Mouse (Mus musculus) kidney, postnatal 25 days (tissue): Measurements from ENCODE around the gene Id3.

Experiments
- DNase-seq, 2 experiments: peaks; one replicate each; pipeline ENCODE4 v3.0.0; 2021; ENCODE audit warnings: mixed read lengths in 2 of 2

Id3 gene

DNA sequence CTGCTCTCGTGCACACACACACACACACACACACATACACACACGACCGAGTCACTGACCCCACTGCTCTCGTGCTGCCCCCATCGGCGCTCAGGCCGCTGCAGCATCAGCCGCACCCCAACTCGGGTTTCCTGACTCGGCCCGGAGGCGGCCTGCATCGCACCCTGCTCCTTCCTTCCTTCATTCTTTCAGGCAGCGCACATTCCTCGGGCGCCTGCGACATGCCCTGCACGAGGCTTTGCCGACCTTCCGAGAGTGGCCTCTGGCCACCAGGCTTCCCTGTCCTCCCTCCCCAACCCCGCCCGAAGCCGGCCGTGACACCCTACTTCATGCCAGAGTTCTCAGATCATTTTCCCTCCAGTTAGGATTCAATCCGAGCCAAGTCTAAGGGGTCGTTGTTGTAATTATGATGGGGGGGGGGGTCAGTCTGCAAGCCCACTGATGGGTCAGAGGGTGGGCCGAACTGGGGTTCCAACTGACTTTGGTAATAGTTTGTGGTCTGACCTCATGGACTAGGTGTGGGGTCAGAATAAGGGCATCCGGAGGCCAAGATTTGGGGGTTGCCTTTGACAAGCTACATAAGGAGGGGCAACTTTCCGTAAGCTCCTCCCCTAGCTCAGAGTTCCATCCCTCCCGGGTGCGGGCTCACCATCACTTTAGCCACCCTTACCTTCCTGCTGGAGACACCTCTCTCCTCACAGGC lies 5.2 kb downstream of the Id3 start:
- peak; percentile 72 to 91 for DNase-seq

DNA sequence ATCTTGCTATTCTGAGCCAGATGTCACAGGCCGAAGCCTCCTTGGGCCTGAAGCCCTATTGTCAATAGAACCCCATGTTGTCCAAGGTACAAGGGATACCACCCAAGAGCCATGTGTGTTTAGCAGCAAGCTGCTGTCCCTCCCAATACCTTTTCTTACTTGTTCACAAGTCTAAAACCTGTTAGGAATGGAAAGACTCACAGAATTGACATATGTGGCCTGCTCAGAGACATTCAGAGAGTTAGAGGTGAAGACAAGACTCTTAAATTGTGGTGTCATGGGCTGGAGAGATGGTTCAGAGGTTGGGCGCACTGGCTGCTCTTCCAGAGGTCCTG lies 5.7 kb downstream of the Id3 start:
- DNase-seq, result no peak

DNA sequence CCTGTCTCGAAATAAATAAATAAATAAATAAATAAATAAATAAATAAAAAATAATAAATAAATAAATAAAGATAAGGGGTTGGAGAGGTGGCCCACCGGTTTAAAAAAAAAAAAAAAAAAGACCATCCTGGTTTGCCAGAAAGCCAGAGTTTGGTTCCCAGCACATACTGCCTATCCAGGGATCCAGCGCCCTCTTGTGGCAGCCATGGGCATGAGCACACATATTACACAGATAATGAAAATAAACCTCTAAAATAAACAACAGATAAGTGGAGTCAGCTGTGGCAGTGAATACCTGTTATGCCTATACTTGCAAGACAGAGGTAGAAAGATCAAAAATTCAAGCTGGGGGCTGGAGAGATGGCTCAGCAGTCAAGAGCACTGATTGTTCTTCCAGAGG lies 6.4 kb downstream of the Id3 start:
- DNase-seq, result peak; percentile 67 to 76

DNA sequence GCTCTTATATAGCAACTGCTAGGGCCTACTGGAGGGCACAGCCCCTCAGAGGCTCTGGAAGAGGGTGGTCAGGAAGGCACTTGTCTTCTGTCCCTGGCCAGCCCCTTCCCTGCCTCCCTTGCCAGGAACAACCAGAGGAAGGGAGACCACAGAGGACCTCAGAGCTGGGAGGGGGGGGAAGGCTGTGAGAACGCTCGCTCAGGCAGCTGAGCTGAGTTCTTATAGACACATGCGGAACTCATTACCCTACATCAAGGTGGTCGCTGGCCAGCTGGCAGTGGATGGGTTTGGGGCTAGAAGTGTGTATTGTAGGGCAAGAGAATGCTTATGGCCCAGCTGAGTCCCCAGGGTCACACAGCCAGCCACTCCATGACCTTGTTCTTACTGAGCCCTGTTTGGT lies 7.3 kb downstream of the Id3 start:
- DNase-seq, result peak in 1 of 2 experiments; percentile 41

DNA sequence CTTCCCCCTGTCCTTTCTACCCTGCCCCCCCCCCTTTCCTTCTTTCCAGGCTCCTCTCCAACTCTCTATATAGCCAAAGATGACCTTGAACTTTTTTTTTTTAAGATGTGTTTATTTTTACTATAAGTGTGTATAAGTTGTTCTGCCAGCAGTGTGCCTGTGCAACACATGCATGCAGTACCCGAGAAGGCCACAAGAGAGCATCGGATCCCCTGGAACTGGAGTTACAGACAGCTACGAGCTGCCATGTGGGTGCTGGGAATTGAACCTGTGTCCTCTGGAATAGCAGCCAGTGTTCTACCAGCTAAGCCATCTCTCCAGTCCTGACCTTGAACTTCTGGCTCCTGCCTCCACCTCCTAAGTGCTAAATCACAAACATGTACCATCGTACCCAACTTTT lies 9.5 kb downstream of the Id3 start:
- no peak for DNase-seq

DNA sequence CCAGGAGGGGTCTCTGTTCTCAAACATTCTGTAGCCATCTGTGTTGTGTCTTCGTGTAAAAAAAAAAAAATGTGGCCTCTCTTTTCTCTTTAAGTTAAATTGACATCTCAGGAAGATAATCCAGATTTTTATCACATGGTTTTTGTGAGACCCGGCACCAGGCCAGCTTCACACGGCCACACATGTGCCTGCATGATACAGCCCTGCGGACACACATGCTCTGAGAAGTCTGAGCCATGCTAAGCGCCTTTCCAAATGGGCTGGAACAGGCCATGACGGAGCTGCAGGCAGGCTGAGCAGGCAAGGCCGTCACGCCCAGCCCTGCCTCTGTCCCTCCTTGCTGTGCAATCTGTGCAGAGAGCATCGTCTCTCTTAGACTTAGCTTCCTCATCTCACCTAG lies 11.2 kb downstream of the Id3 start:
- DNase-seq, result no peak

DNA sequence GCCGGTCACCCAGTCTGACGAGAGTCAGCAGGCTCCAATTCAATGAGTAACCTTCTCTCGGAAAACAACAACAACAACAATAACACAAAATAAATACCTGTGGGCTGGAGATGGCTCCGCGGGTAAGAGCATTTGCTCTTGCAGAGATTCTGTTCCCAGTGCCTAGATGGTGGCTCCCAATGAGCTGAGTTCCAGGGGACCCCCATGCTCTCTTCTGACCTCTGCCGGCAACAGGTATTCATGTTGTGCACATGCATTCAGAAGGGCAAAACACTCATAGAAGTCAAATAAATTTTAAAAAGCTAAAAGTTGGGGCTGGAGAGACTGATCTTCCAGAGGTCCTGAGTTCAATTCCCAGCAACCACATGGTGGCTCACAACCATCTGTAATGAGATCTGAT lies 15.2 kb downstream of the Id3 start:
- peak in 1 of 2 experiments; percentile 32 for DNase-seq

DNA sequence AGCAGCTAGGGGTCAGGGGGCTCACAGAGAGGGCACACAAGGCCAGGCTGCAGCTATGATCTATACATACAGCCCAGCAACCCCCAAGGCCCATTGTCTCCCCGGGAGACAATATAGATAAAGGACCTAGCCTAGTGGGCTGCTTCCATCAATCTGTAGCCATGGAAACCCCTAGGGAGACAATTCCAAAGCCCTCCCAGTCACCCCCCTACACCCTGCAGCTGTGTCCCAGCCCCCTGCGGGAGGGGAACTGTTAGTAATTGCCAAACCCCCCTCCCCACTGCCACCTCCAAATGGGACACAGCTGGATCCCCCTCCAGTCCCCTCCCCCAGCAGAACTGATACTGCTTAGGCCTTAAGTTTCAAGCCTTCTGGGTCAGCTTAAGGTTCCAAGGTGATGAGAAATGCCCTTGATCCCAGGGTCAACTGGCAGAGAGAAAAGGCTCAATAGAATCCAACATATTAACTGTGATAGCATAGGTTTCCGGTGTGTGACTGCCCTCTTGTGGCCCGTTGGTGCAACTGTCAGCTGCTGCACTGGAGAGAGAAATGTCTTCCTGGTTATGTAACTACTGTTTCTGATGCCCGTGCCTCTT lies 16.6 kb downstream of the Id3 start:
- DNase-seq, result peak; percentile 78 to 81

DNA sequence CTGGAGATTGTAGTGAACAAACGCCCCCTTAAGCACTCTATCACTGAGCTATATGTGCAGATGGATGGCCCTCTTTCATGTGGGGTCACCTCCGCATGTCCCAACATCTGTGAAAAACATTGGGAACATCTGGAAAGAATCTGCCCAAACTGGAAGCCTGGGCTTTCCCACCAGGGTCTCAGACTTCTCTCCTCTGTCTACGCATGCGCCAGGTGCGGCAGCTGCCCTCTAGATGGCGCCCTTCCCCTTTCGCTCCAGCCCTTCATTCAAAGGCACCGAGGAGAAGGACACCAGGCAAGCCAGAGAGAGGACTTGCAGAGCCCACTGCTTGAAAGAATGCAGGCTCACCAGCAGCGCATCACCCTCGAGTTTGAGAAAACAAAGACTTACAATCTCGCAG lies 20.2 kb downstream of the Id3 start:
- peak; percentile 83 to 87 for DNase-seq

DNA sequence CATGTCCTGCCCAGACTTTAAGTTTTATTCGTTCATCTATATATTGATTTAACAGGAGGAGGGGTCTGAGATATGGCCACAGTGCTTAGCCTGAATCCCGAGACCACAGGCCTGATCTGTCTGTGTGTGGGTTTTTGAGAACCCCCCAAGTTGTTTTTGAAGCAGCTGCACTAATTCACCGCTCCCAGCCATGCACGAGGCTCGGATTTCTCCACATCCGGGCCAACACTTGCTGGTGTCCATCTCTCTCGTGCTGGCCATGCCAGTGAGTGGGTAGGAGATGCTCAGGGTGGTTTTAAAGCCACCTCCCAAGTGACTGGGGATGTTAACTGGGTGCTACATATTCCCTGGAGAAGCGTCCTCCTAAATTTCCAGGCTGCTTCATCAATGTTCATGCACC lies 21.7 kb downstream of the Id3 start:
- no peak for DNase-seq

DNA sequence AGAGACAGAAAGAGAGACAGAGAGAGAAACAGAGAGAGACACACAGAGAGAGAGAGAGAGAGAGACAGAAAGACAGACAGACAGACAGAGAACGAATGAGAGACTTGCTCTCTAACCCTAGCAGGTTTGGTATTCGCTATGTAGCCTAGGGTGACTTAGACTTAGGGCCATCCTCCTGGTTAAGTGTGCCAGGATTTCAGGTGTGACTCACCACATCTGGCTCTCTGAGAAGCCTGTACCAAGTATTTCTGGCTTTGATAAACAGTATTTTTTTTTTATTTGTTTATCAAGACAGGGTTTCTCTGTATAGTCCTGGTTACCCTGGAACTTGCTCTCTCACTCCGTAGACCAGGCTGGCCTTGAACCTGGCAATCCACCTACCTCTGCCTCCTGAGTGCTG lies 24.4 kb downstream of the Id3 start:
- no peak for DNase-seq

DNA sequence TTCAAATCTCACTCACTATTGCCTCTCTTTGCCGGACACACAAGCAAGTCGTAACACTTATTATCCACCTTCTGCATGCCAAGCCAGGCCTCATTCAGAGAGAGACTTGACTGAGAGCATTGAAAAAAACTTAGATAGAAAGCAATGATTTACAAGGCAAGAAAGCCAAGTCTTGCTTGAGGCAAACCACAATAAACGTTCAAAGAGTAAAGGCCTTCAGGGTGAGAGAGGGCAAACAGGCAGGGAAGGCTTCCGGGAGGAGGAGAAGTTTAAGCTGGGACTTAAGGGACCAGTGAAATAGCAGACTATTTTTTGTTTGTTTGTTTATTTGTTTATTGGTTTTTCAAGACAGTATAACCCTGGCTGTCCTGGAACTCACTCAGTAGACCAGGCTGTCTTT lies 27.1 kb downstream of the Id3 start:
- no peak for DNase-seq

DNA sequence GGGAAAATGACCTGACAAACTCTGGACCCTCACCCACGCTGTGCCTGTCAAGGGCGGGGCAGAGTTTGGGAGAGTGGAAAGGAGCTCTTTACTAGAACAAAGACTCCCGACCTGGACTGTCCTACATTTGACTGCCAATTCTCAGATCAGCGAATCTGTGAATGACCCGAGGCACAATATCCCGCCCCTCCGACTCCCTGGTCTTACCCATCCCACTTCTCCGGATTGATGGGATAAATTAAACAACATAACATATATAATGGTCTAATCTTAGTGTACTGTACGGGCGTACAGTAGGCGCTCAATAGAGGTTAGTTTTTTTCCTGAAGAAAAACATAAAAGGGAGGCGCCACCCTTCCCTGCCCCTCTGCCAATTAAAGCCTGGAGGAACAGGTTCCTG lies 28.2 kb downstream of the Id3 start:
- DNase-seq, result no peak

DNA sequence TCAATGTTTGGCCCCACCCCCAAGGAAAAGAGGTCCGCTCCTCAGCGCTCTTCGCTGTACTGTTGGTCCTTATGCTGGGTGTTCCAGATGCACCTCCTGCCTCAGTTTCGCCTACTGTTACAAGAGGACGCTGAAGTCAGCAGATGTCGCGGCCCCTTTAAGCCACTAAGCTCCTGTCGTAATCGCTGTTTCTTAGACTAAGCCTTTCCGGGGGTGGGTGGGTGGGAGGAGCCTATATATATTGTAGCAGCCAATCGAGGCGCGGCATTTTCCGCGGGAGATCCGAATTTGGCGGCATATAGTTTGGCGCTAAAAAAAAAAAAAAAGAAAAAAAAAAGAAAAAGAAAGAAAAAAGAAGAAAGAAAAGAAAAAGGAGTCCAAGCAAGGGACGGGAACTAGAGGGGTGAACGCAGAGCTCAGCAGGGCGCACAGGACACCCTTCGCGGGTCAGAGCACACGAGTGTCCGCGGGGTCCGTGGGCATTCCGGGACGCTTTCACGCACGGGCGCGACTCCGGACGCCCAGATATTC lies 28.8 kb downstream of the Id3 start, which contains the start of gene E2f2:
Gene E2f2, plus strand, starts transcription at position 384 of the 531 bp plus-strand sequence.
- peak; percentile 85 to 86 for DNase-seq

DNA sequence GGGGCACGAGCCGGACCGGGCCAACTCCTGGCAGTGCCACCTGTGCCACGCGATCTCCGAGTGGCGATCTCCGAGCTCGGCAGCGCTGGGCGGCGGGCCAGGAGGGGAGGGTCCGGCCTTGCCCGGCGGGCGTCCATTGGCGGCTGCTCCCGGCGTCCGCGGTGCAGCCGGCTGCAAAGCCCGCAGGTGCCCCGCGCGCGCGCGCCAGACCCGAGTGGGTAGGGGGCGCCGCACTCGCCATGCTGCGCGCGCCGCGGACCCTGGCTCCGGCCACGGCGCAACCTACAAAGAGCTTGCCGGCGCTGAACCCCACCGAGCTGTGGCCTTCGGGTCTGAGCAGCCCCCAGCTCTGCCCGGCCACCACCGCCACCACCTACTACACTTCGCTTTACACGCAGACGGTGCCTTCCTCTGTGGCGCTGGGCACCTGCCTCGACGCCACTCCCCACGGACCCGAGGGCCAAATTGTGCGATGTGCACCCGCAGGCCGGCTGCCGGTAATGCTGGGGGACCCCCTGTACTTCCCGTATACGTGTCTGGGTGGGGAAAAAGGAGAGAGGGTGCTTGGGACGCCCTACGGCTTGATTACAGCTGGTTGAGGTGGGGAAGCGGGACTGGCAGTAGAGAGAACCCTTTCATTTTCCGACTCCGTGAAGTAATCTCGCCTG lies 29.4 kb downstream of the Id3 start:
- peak; percentile 79 to 85 for DNase-seq

DNA sequence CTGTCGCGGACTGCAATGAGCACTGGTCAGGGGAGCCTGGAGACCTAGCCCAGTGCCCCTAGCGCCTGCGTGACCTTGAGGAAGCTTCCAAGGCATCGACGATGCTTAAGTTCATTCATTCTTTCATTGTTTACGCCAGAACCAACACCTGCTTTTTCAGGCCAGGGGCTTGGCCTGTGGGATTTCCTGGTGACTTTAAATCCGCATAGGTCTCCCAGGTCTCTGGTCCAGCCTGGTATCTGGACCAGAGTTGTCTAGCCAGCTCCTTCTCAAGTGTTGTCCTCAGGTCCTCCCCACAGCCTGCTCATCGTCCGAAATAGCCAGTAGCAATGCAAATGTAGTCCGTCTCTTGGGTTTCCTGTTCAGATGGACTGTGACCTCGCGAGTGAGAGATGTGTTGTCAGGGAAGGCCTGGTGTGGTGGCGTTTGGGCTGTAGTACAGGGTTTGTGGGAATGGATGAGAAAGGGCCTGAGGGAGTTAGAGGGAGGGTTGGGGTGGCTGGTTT lies 30.0 kb downstream of the Id3 start:
- no peak for DNase-seq

DNA sequence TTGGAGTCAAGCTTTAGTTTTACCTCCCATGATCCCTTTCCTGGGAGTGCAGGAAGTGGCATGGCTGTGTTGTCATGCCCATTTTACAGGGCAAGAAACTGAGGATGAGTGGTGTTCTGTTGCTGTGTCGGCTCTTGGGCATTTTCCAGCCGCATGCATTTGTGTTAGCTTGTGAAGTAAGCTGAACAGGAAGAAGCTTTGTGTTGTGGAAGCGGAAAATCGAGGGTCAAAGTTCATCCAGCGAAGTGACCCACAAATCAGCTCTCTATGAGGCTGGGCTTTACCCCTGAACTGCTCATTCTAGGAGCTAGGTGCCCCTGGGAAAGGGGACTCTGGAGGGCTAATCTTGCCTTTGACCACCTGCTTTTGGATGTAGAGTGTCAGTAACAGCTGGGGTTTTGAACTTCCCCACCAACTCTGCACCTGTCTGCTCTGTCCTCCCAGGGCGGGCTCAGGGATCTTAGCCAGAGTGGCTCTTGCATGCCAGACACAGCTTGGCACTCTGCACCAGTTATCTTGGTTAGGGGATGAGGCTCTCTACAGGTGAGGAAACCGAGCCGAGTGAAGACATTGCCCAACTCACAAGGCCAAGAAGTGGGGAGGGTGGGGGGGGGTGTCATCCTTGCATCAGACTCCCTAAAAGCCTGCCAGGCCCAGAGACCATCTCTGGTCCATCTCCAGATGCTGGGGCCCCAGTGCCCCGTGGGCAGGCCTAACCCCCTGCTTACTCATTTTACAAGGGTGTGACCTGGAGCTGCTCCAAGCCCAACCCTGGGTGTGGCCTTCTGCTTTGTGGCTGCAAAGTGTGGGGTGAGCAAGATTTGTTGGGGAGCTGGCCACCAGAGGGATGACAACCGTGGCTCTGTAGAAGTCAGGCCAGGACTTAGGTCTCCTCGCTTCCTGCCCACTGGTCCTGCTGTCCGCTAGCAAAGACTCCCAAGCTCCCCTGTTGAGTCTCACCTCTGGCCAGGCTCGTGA lies 31.2 kb downstream of the Id3 start:
- DNase-seq, result no peak

DNA sequence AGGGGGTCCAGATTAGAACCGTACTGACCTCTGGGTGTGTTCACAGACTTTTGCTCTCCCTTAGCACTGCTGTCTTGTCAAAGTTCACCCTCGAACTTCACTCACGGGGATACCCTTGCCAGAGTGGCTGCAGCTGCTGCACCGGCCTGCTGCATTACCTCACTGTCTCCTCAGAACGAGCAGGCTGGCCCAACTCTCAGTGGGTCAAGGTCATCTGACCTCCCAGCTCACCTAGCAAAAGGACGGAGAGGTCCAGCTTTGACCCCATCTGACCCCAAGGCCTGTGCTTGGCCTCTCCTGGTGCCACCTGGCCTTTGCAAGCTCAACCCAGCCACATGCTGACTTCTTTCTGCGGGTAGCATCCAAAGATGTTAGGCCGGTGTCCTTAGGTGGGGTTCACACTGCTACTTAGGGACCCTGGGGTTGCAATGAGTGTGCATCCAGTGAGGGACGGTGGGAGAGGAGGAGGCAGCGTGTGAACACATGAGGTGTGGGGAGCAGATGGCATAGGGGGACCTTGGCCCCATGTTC lies 32.8 kb downstream of the Id3 start:
- no peak for DNase-seq

DNA sequence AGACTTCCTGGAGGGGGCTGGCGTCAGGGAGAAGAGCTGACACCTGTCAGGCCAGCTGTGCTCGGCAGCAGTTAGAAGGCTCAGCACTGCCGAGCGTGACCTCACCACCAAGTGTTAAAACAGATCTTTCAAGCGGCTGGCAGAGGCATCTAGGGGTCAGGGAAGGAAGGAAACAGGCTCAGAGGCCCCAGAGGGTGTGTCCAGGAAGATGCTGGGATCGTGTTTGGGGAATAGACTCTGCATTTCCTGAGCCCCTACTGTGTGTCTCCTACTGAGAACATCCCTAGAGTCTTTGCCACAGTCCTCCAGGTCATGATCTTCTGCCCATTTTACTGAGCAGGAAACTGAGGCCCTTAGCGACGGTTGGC lies 33.9 kb downstream of the Id3 start:
- DNase-seq, result peak; percentile 34 to 70

DNA sequence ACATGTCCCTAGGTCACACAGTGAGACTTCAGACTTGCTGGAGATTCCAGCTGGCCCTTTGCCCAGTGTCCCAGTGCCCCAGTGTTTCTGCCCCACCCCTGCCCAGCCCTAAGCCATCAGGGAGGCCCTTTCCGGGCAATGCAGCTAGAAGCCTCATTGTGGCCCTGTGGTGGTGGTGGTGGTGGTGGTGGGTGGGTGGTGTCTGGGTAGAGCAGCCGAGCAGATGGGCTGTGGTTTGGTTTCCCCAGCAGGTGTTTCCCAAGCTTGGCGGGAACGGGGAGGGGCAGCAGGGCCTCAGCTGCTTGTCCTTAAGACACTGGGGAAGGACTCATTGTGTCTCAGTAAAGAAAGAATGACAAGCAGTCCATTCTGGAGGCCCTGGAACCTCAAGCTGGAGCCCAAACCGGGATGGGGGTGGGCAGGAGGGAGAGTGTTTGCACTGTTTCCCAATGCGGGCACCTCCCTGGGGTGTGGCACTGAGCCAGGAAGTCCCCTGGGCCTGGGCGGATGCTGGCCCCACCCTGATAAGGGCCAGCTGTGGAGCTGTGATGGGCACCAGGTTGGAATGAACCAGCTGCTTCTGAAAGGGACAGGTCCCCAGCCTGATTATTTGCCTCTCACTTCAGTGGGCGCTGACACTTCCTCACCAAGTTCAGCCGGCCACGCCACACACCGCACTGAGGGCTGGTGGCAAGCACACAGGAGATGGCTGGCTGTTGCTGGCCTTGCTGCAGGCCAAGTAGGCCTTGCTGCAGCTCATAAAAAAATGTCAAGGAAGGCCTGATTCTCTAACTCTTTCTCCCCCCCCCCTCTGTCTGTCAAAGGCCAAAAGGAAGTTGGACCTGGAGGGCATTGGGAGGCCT lies 34.5 kb downstream of the Id3 start:
- DNase-seq, result peak; percentile 70 to 81

DNA sequence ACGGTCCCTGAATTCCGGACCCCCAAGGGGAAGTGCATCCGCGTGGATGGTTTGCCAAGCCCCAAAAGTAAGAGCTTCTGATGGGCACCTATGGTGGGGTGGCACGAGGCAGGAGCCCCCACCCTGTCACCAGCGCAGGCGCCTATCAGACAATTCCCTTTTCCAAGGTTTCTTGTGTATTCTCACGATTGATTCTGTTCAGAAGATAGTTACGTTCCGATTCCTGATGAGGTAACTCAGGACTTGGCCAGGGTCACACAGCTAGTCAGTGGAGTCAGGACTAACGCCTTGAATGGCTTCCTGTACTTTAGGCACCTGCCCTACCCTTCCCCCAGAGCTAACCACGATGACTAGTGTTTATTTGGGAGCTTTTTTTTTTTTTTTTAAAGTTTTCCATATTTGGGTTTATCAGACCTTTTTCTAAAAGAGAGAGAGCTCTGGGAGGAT lies 35.2 kb downstream of the Id3 start:
- DNase-seq, result no peak
